Mouse (Mus musculus): ENCODE results near the gene Olfr521.
A peak's percentile ranks its signal among the peaks of the same experiment; 100 is the strongest.

The Olfr521 gene

GRCm38 (mm10) chr7:99810814-99811213, 47.5 kb downstream of the Olfr521 start:
- DNase-seq, result no peak

GRCm38 (mm10) chr7:99811661-99812060, 48.4 kb downstream of the Olfr521 start:
- no peak for DNase-seq

DNA sequence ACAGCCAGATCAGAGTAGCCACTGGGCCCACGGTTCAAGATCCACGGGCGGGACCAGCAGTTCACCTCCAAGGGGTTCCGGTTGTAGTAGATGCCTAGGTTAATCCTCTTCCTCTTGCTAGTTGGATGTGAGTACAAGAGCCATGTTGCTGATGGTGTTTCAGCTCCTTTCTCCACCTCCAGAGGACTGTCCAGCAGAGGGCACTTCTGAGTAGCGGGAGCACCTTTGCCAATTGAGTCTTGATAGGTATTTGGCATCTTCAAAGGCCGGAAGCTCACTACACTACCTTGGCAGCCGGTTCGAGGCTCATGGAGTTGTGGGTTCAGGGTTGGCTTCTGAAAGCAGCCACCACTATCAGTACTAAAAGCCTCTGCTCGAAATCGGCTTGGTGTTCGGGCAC, 50.1 kb downstream of the Olfr521 start:
- peak; percentile 77 for DNase-seq

- peak; percentile 82 for DNase-seq
Observed at GRCm38 (mm10) chr7:99818181-99818725, 54.9 kb downstream of the Olfr521 start.
